Mouse (Mus musculus) megakaryocyte, embryonic 14.5 days (primary cell): ENCODE data around the gene Fut9. TPM values are rescaled to one million over a fixed set of nuclear protein-coding genes. Genes with fewer than 3 reads are reported as not detected.

Experiments used
- H3K27me3 ChIP-seq: replicated peaks from 2 replicates; pipeline ENCODE3; 2012; ENCODE audit warnings: inconsistent platforms
- H3K36me3 ChIP-seq: replicated peaks from 2 replicates; pipeline ENCODE3; 2012; ENCODE audit warnings: low read length, inconsistent platforms, mixed read lengths
- H3K4me1 ChIP-seq: 2 replicates; pipeline ENCODE4 v1.6.1; 2012; ENCODE audit warnings: inconsistent platforms
- H3K4me3 ChIP-seq: replicated peaks from 2 replicates; pipeline ENCODE3; 2012; ENCODE audit warnings: moderate library complexity, mild to moderate bottlenecking, inconsistent platforms
- H3K9me3 ChIP-seq: 2 replicates; pipeline ENCODE4 v1.6.1; 2012; ENCODE audit warnings: inconsistent platforms
- FLI1 ChIP-seq: IDR thresholded peaks from 2 replicates; pipeline ENCODE4 v1.6.1; 2012; ENCODE audit warnings: low read length, inconsistent platforms, mixed read lengths
- GATA1 ChIP-seq: IDR thresholded peaks from 3 replicates; pipeline ENCODE4 v1.6.1; 2012; ENCODE audit warnings: mixed read lengths, low read length, inconsistent platforms, borderline replicate concordance
- polyA plus RNA-seq: library from polyadenylated mRNA; stranded (reverse); fragments of >175 nt; gene quantifications from 2 replicates; pipeline ENCODE4 v1.2.3, GENCODE M21; 2012; ENCODE audit warnings: low replicate concordance; ENCODE audit not compliant: insufficient read depth

Gene Fut9
- not detected in 2 replicates for polyA plus RNA-seq

GRCm38 (mm10) chr4:25799476-25800283 lies at the start of gene Fut9:
Fut9 (minus strand) TSS chr4:25800244.
- Histone ChIP-seq H3K36me3 (no peaks in the 10 kb centered on the region), H3K9me3 (peaks cover 12% of the 10 kb centered on the region; the same call in 1 of the 2 replicates), H3K4me1 (no peaks in the 10 kb centered on the region; the same call in 1 of the 2 replicates), H3K4me3 (no peak within 1 kb of the TSS), H3K27me3 (peaks cover 13% of the 10 kb centered on the region)
- TF ChIP-seq GATA1 (no peak), FLI1 (no peak)

- TF ChIP-seq FLI1 (no peak), GATA1 (no peak)
- no peaks in the 10 kb centered on the region for H3K27me3 ChIP-seq
- H3K4me1 ChIP-seq, result no peaks in the 10 kb centered on the region
- no peaks in the 10 kb centered on the region for H3K36me3 ChIP-seq
- no peak overlapping the region for H3K4me3 ChIP-seq
- H3K9me3 ChIP-seq, result peaks cover 6% of the 10 kb centered on the region; the same call in 1 of the 2 replicates
Measured at GRCm38 (mm10) chr4:25815783-25816182, 15.7 kb upstream of the Fut9 start.

GRCm38 (mm10) chr4:25813340-25813739 lies 13.3 kb upstream of the Fut9 start:
- H3K27me3 ChIP-seq, result no peaks in the 10 kb centered on the region
- no peak overlapping the region for H3K4me3 ChIP-seq
- H3K4me1 ChIP-seq, result no peaks in the 10 kb centered on the region
- no peaks in the 10 kb centered on the region for H3K36me3 ChIP-seq
- H3K9me3 ChIP-seq, result peaks cover 6% of the 10 kb centered on the region; the same call in 1 of the 2 replicates
- TF ChIP-seq GATA1, result no peak
- TF ChIP-seq FLI1, result no peak

GRCm38 (mm10) chr4:25810058-25810457 lies 10.0 kb upstream of the Fut9 start:
- H3K4me1 ChIP-seq, result no peaks in the 10 kb centered on the region
- no peak overlapping the region for H3K4me3 ChIP-seq
- TF ChIP-seq FLI1 (no peak), GATA1 (no peak)
- H3K27me3 ChIP-seq, result no peaks in the 10 kb centered on the region
- no peaks in the 10 kb centered on the region for H3K36me3 ChIP-seq
- H3K9me3 ChIP-seq, result no peaks in the 10 kb centered on the region

GRCm38 (mm10) chr4:25801751-25802150 lies 1.7 kb upstream of the Fut9 start:
- no peak for TF ChIP-seq FLI1
- TF ChIP-seq GATA1, result no peak
- H3K9me3 ChIP-seq, result peaks cover 12% of the 10 kb centered on the region; the same call in 1 of the 2 replicates
- H3K4me3 ChIP-seq, result no peak overlapping the region
- H3K36me3 ChIP-seq, result no peaks in the 10 kb centered on the region
- no peaks in the 10 kb centered on the region; the same call in 1 of the 2 replicates for H3K4me1 ChIP-seq
- peaks cover 13% of the 10 kb centered on the region for H3K27me3 ChIP-seq

- TF ChIP-seq GATA1 (no peak), FLI1 (no peak)
- Histone ChIP-seq H3K9me3 (peaks cover 12% of the 10 kb centered on the region; the same call in 1 of the 2 replicates), H3K27me3 (peaks cover 13% of the 10 kb centered on the region), H3K4me3 (no peak overlapping the region), H3K36me3 (no peaks in the 10 kb centered on the region), H3K4me1 (no peaks in the 10 kb centered on the region; the same call in 1 of the 2 replicates)
Measured at GRCm38 (mm10) chr4:25800284-25800616, 206 bp upstream of the Fut9 start.

- Histone ChIP-seq H3K9me3 (peaks cover 12% of the 10 kb centered on the region; the same call in 1 of the 2 replicates), H3K4me1 (no peaks in the 10 kb centered on the region; the same call in 1 of the 2 replicates), H3K4me3 (no peak overlapping the region), H3K36me3 (no peaks in the 10 kb centered on the region), H3K27me3 (peaks cover 13% of the 10 kb centered on the region)
- no peak for TF ChIP-seq GATA1
- no peak for TF ChIP-seq FLI1
Measured at GRCm38 (mm10) chr4:25799051-25799475, 981 bp downstream of the Fut9 start.

- Histone ChIP-seq H3K36me3 (no peaks in the 10 kb centered on the region), H3K27me3 (peaks cover 13% of the 10 kb centered on the region), H3K4me1 (no peaks in the 10 kb centered on the region; the same call in 1 of the 2 replicates), H3K4me3 (no peak overlapping the region), H3K9me3 (peaks cover 12% of the 10 kb centered on the region; the same call in 1 of the 2 replicates)
- TF ChIP-seq FLI1 (no peak), GATA1 (no peak)
Measured at GRCm38 (mm10) chr4:25798412-25798811, 1.6 kb downstream of the Fut9 start.

- TF ChIP-seq GATA1 (no peak), FLI1 (no peak)
- H3K9me3 ChIP-seq, result peaks cover 12% of the 10 kb centered on the region; the same call in 1 of the 2 replicates
- H3K36me3 ChIP-seq, result no peaks in the 10 kb centered on the region
- no peaks in the 10 kb centered on the region; the same call in 1 of the 2 replicates for H3K4me1 ChIP-seq
- no peak overlapping the region for H3K4me3 ChIP-seq
- H3K27me3 ChIP-seq, result peaks cover 13% of the 10 kb centered on the region
Measured at GRCm38 (mm10) chr4:25796149-25796548, 3.9 kb downstream of the Fut9 start.

GRCm38 (mm10) chr4:25785276-25785675 lies 14.8 kb downstream of the Fut9 start:
- H3K4me3 ChIP-seq, result no peak overlapping the region
- no peaks in the 10 kb centered on the region for H3K9me3 ChIP-seq
- H3K27me3 ChIP-seq, result no peaks in the 10 kb centered on the region
- no peaks in the 10 kb centered on the region for H3K36me3 ChIP-seq
- H3K4me1 ChIP-seq, result no peaks in the 10 kb centered on the region
- TF ChIP-seq GATA1 (no peak), FLI1 (no peak)
